ENCODE assay signal across 8 mouse cellular contexts in genomic region chr11:18877626-18878011, GRCm38 (mm10).
DNase-seq lines count a peak whose midpoint lies in the region; ATAC-seq and TF ChIP-seq lines count a peak whose summit lies in the region.

No protein-coding gene starts in this region.

- H3K36me3 ChIP-seq in forebrain, embryonic 12.5 days (replicated peaks): no peaks in the 10 kb centered on the region
- H3K36me3 ChIP-seq in megakaryocyte, embryonic 14.5 days (replicated peaks; ENCODE audit: low read length): peaks cover 27% of the 10 kb centered on the region
- H3K36me3 ChIP-seq in small intestine, adult 2 months (ENCODE audit: control insufficient read depth, insufficient read depth, low read length): no peaks in the 10 kb centered on the region

- intact Hi-C loops in heart, postnatal 25 days (cut with DNase I): loop anchor here (2.0 to 10.0 kb wide), 5 partner anchors 81 to 1190 kb away; no protein-coding TSS in a partner anchor
- intact Hi-C loops in left cerebral cortex, postnatal 14 days (cut with DNase I): loop anchor here (2.0 to 10.0 kb wide), 6 partner anchors 141 to 1593 kb away; partner anchors contain the start of gene Meis1

- WGBS in forebrain, embryonic 12.5 days: 0% methylated on average over 22 of the region's 27 CpGs
- WGBS in small intestine, adult 2 months: 2% methylated on average over 24 of the region's 27 CpGs

- TF ChIP-seq POLR2A in small intestine, adult 2 months (IDR thresholded peaks at IDR 0.05; ENCODE audit: low read depth, low read length): no peak

- DNase-seq in CD4-positive, CD25-positive, alpha-beta regulatory T cell, adult 2 months (ENCODE audit: low read depth, low spot score): peak; percentile 14
- DNase-seq in heart, postnatal 25 days (ENCODE audit: low spot score): peak; percentile 25
- peak; percentile 14 to 43 for DNase-seq in left cerebral cortex, postnatal 14 days (ENCODE audit: low spot score in 2 of 2)

- peak overlapping the region; percentile 53 for H3K9ac ChIP-seq in forebrain, embryonic 12.5 days

- H3K9me3 ChIP-seq in forebrain, embryonic 12.5 days: no peaks in the 10 kb centered on the region
- no peaks in the 10 kb centered on the region for H3K9me3 ChIP-seq in megakaryocyte, embryonic 14.5 days

- H3K27ac ChIP-seq in brown adipose tissue, adult 24 weeks (replicated peaks; ENCODE audit: low read depth, low read length): no peak overlapping the region
- peak overlapping the region; percentile 94 for H3K27ac ChIP-seq in forebrain, embryonic 12.5 days
- H3K27ac ChIP-seq in small intestine, adult 2 months (ENCODE audit: insufficient read depth, low read depth, low read length): no peak overlapping the region

- H3K27me3 ChIP-seq in forebrain, embryonic 12.5 days: peaks cover 35% of the 10 kb centered on the region
- H3K27me3 ChIP-seq in megakaryocyte, embryonic 14.5 days (replicated peaks): peaks cover 18% of the 10 kb centered on the region
- peaks cover 37% of the 10 kb centered on the region for H3K27me3 ChIP-seq in small intestine, adult 2 months (ENCODE audit: control insufficient read depth, insufficient read depth, low read length)

- ATAC-seq in CD4-positive, CD25-positive, alpha-beta regulatory T cell, adult 4 months: no peak
- ATAC-seq in forebrain, embryonic 12.5 days (ENCODE audit: low FRiP score): peak; percentile 78

- H3K4me2 ChIP-seq in forebrain, embryonic 12.5 days: peak overlapping the region; percentile 76

- H3K4me1 ChIP-seq in brown adipose tissue, adult 24 weeks (ENCODE audit: control insufficient read depth, insufficient read depth, insufficient read length, low read length): no peaks in the 10 kb centered on the region
- peaks cover 59% of the 10 kb centered on the region for H3K4me1 ChIP-seq in forebrain, embryonic 12.5 days
- H3K4me1 ChIP-seq in megakaryocyte, embryonic 14.5 days: peaks cover 56% of the 10 kb centered on the region
- H3K4me1 ChIP-seq in small intestine, adult 2 months (ENCODE audit: control insufficient read depth, insufficient read depth, insufficient read length, low read length): no peaks in the 10 kb centered on the region; the same call in 1 of the 2 replicates

- H3K4me3 ChIP-seq in brown adipose tissue, adult 24 weeks (ENCODE audit: insufficient read depth, low read depth, low read length): peak overlapping the region; percentile 65
- H3K4me3 ChIP-seq in forebrain, embryonic 12.5 days (replicated peaks): peak overlapping the region; percentile 47
- peak overlapping the region; percentile 93 for H3K4me3 ChIP-seq in megakaryocyte, embryonic 14.5 days (replicated peaks)
- H3K4me3 ChIP-seq in small intestine, adult 2 months (ENCODE audit: low read depth, low read length): peak overlapping the region; percentile 49

- no peak for TF ChIP-seq CTCF in small intestine, adult 2 months (IDR thresholded peaks at IDR 0.05; ENCODE audit: extremely low read depth, insufficient read length, insufficient replicate concordance, low read depth, low read length)
